18 mouse cellular contexts compared by ENCODE assay signal in genomic region chr6:99729853-99730252, GRCm38 (mm10). TPM values are rescaled to one million over a fixed set of nuclear protein-coding genes. Genes with fewer than 3 reads are reported as not detected.
"Had no signal": no experiment of that assay in that cellular context is flagged by ENCODE, and none has a peak within 500 bp of the region (broad histone marks: within the 10 kb centered on the region; RNA-seq: fewer than 3 reads in every experiment).

No protein-coding gene starts in this region.

- DNase-seq: gastrocnemius, adult 2 months; gastrocnemius, postnatal 10 days; gastrocnemius, postnatal 25 days; heart, adult 18-20 months; heart, postnatal 10 days; heart, postnatal 36 days; kidney, adult 18-20 months; kidney, adult 8-10 months; kidney, postnatal 10 days; kidney, postnatal 25 days; kidney, postnatal 4 days; left cerebral cortex, postnatal 4 days had no signal

- ATAC-seq: hindbrain, postnatal 0 days; intestine, postnatal 0 days; liver, embryonic 12.5 days had no signal

RNA-seq across cellular contexts. Expression of gene Prok2, which starts 3.7 kb away (rescaled TPM):
- total RNA-seq: gastrocnemius, adult 2 months; gastrocnemius, postnatal 25 days; heart, adult 18-20 months; heart, adult 8-10 months; heart, postnatal 10 days; heart, postnatal 36 days; hematopoietic stem cell, adult 5-6 weeks; hindbrain, postnatal 0 days; liver, adult 2 months had no signal
